Mouse (Mus musculus): ENCODE data around the gene Gabarap.

GRCm38 (mm10) chr11:70001159-70001558 is 10.2 kb downstream of the Gabarap start:
- TF ChIP-seq GATA1 (IDR thresholded peaks at IDR 0.05; ENCODE audit: borderline replicate concordance, low read length) (no peak), FLI1 (IDR thresholded peaks at IDR 0.05; ENCODE audit: low read length) (no peak)
